Mouse (Mus musculus): ENCODE data around the gene Ranbp3. TPM values are rescaled to one million over a fixed set of nuclear protein-coding genes. Genes with fewer than 3 reads are reported as not detected.

Ranbp3 gene
- polyA plus RNA-seq, 1 experiment from 2014 or later: 109 TPM

DNA sequence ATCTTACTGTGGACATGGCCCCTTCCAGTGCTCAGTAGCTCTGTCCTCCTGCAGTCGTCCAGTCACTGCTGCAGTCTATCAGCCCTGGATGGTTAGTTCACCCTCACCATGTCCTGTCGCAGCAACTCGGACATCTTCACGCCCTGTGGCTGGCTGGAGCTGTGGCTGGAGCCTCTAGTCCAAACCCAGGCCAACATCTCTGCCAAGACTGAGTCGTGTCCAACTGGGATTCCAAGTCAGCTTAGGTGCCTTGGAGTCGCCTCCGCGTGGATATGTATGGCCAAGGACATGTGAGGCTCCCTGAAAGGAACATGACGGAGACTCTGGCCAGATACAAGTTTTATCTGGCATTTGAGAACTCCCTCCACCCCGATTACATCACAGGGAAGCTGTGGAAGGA is 65.1 kb downstream of the Ranbp3 start:
- H3K27ac ChIP-seq: no peak overlapping the region
- no peaks in the 10 kb centered on the region for H3K9me3 ChIP-seq
- no peak for ATAC-seq
- no peaks in the 10 kb centered on the region for H3K36me3 ChIP-seq
- H3K4me2 ChIP-seq (replicated peaks): no peak overlapping the region
- no peak overlapping the region for H3K9ac ChIP-seq (replicated peaks)
- 83% methylated on average over 10 of the region's 10 CpGs for WGBS
- no peak overlapping the region for H3K4me3 ChIP-seq (replicated peaks)
- no peaks in the 10 kb centered on the region for H3K27me3 ChIP-seq
- no peaks in the 10 kb centered on the region for H3K4me1 ChIP-seq (replicated peaks)

DNA sequence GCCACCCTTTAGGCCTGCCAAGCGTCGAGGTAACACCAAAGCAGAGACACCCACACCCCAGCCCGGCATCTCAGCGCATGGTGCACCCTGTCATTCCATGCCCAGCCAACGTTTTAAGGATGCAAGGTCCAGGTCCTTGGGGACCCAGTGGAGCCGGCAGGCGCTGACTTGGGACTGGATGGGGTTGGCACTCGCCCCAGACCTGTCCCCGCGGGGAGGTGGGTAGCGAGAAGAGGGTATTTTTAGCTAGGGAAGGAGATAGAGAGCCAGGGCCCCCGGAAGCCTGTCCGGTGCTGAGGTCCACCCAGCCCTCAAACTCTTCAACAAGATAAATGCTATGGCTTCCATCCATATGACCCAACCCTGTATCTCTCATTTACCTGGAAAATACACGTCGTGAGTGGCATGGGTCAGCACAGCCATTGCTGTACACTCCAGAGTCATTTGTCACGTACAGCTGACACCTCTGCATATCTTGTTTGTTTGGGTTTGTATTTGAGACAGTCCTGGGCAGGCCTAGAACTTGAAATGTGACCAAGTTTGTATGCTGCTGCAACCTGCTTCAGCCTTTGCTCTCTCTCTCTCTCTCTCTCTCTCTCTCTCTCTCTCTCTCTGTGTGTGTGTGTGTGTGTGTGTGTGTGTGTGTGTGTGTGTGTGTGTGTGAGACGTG is 67.2 kb downstream of the Ranbp3 start:
- no peak overlapping the region for H3K4me3 ChIP-seq (replicated peaks)
- H3K36me3 ChIP-seq: no peaks in the 10 kb centered on the region
- H3K4me2 ChIP-seq (replicated peaks): no peak overlapping the region
- WGBS: 86% methylated on average over 17 of the region's 17 CpGs
- H3K4me1 ChIP-seq (replicated peaks): no peaks in the 10 kb centered on the region
- H3K9ac ChIP-seq (replicated peaks): no peak overlapping the region
- H3K27me3 ChIP-seq: no peaks in the 10 kb centered on the region
- no peak overlapping the region for H3K27ac ChIP-seq
- H3K9me3 ChIP-seq: no peaks in the 10 kb centered on the region
- no peak for ATAC-seq

DNA sequence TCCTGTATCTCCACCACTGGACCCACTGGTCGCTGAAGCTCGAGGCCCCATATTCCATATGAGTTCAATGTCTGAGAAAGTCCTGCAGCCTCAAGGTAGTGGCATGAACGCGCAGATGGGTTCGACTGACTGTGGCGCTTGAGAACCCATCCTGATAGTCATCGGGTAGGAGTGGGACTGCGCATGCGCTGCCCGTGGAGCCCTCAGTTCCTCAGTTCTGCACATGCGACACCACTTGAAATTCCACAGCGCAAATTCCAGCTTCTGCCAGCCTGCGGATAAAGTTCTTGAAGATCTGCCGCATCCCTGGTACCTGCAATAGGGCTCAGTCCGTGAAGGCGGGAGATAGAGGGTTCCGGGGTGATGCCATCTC is 67.7 kb downstream of the Ranbp3 start:
- H3K4me2 ChIP-seq (replicated peaks): no peak overlapping the region
- H3K4me1 ChIP-seq (replicated peaks): no peaks in the 10 kb centered on the region
- no peak overlapping the region for H3K4me3 ChIP-seq (replicated peaks)
- H3K27ac ChIP-seq: no peak overlapping the region
- no peaks in the 10 kb centered on the region for H3K27me3 ChIP-seq
- 81% methylated on average over 17 of the region's 17 CpGs for WGBS
- no peak overlapping the region for H3K9ac ChIP-seq (replicated peaks)
- no peaks in the 10 kb centered on the region for H3K9me3 ChIP-seq
- ATAC-seq: no peak
- H3K36me3 ChIP-seq: no peaks in the 10 kb centered on the region

DNA sequence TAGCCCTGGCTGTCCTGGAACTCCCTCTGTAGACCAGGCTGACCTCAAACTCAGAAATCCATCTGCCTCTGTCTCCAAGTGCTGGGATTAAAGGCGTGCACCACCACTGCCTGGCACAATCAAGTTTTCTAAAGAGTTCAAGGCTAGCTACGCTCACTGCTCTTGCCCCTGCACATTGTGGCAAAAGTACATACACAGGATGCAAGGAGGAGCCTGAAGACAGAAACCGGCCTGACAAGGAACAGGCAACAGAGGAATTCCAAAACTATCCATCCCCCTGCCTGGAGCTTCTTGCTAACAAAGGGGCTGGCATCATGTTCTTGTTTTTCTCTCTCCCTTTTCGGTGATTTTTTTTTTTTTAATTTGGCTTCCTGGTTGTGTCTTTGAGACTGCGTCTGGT is 71.1 kb downstream of the Ranbp3 start:
- Histone ChIP-seq H3K36me3 (no peaks in the 10 kb centered on the region), H3K4me1 (replicated peaks) (no peaks in the 10 kb centered on the region), H3K27ac (no peak overlapping the region), H3K4me3 (replicated peaks) (no peak overlapping the region), H3K9me3 (no peaks in the 10 kb centered on the region), H3K9ac (replicated peaks) (no peak overlapping the region), H3K4me2 (replicated peaks) (no peak overlapping the region), H3K27me3 (peaks cover 3% of the 10 kb centered on the region; the same call in 1 of the 2 replicates)
- no peak for ATAC-seq
- WGBS: 64% methylated on average over 5 of the region's 5 CpGs

DNA sequence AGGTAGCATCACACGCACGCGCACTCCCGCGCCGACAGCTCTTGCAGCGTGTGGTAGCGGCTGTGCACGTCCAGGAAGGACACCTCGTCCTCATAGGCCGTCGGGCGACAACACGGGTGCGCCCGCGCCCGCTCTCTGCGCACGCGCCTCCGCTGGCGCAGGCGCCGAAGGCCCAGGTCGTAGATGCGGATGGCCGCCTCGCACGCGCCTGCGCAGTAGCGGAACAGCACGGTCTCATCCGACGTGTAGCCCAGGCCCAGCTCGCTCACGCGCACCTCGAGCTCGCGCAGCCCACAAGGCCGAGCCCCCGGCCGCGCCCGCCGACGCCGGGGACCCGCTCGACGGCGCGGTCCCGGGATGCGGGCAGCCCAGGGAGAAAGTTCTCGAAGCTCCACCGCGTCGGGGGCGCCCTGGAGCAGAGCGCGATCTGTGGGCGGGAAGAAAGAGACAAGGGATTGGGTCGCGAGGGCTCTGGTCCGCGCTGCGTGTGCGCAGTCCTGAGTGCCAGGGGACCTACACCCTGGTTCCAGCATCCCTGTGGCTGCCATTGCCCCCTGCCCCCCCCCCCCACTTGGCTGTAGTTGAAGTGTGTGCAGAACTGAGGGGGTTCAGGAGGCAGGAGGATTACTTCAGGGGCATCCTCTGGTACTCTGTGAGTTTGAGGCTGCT is 78.4 kb downstream of the Ranbp3 start:
- no peak overlapping the region for H3K9ac ChIP-seq (replicated peaks)
- WGBS: 23% methylated on average over 71 of the region's 71 CpGs

DNA sequence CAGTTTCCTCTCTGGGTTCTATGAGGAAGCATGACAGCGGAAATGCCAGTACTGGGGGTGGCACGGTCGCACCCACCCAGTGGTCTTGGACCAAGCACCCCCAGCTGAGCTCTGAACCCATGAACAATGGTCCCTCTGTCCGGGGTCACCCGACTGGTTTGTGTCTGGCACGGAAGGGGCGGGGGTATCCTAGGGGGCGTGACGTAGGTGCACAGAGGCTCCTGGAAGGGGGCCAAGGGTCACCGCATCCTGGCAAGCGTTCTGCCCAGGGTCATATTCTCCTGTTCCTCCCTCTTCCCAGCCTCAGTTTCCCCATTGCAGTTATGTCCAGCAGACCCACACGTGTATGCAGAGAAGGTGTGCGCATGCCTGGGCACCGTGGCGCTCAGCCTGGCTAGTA is 80.4 kb downstream of the Ranbp3 start:
- H3K4me1 ChIP-seq (replicated peaks): peaks cover 14% of the 10 kb centered on the region
- no peak overlapping the region for H3K27ac ChIP-seq

More for the DNA sequence above, 78.4 kb downstream of the Ranbp3 start:
- Histone ChIP-seq H3K4me3 (replicated peaks) (peak overlapping the region; percentile 28), H3K9me3 (no peaks in the 10 kb centered on the region), H3K4me1 (replicated peaks) (peaks cover under 1% of the 10 kb centered on the region; the same call in 1 of the 2 replicates), H3K27ac (no peak overlapping the region), H3K27me3 (peaks cover 72% of the 10 kb centered on the region), H3K4me2 (replicated peaks) (peak overlapping the region; percentile 46), H3K36me3 (no peaks in the 10 kb centered on the region)
- peak; percentile 82 for ATAC-seq

DNA sequence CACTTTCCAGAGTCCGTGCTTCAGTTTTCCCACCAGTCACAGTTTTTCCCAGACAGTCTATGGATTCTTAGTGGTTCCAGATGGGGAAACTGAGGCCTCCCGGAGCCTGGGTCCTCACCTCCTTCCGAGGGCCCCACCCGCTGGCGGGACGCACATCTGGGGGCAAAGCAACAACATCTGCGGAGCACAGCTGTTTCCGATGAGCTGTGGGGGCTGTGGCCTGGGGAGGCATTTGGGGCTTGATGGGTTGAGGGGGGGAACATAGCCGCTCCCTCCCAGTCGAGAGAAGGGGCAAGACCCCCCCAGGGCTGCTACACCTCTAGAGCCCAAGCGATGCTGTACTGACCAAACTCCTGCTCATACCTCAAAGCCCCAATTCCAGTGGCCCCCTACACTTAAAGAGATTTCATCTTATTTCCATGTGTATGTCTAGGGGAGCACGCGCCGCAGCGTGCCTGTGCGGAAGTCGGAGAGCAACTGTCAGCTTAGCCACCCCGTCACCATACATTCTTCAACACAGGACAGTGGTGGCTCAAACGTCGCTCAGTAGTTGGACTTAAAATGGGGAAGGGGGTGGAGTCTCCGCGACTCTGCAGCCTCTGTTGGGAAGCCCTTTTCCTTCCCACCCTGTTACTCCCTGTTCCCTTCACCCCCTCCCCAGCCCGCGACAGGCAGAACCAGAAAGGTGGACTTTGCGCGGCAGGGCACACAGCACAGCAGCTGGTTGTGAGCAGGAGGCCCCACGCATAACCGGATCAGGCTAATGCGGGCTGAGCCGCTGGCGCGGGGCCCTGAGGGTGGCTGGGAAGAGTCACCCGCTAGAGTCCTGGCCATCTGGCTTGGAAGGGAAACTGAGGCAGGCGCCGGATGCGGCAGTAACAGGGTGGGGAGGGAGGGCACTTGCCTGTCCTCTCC is 81.4 kb downstream of the Ranbp3 start:
- Histone ChIP-seq H3K27ac (no peak overlapping the region), H3K4me3 (replicated peaks) (no peak overlapping the region), H3K9me3 (no peaks in the 10 kb centered on the region; the same call in 1 of the 2 replicates), H3K4me1 (replicated peaks) (peaks cover 14% of the 10 kb centered on the region), H3K9ac (replicated peaks) (no peak overlapping the region), H3K4me2 (replicated peaks) (no peak overlapping the region), H3K27me3 (peaks cover 97% of the 10 kb centered on the region), H3K36me3 (no peaks in the 10 kb centered on the region)
- ATAC-seq: no peak
- 18% methylated on average over 36 of the region's 36 CpGs for WGBS

More for the DNA sequence above, 80.4 kb downstream of the Ranbp3 start:
- Histone ChIP-seq H3K9me3 (no peaks in the 10 kb centered on the region; the same call in 1 of the 2 replicates), H3K9ac (replicated peaks) (no peak overlapping the region), H3K36me3 (no peaks in the 10 kb centered on the region), H3K4me3 (replicated peaks) (no peak overlapping the region), H3K27me3 (peaks cover 91% of the 10 kb centered on the region), H3K4me2 (replicated peaks) (no peak overlapping the region)
- WGBS: 28% methylated on average over 15 of the region's 15 CpGs
- no peak for ATAC-seq

DNA sequence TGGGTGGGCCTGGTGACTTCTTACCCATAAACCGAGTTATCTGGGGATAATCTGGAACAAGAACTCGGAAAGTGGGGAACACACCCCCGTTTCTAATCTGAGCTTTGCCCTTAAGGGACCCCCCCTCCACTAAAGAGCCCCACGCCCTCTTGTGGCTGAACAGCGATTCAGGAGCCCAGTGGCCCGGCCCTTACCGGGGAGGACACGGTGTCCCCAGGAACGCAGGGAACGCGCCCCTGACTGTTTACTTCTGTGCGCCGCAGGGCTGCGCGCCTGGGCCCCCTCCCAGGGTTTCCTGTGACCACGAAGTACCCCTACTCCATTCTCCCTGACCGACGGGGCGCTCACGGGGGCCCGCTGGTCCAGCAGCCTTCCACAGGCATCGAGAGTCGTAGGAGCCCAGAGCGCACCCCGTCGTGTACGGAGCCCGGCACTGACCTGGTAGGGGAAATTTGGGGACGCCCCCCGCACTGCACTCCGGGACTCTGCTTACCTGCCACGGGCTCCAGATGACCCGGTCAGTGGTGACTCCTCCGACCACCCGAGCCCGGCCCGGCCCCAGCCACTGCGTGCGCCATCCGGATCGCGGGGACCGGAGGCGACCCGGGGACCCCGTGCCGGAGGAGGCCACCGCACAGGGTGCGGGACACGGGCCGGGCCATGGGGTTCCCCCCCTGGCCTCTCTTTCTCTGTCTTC is 83.8 kb downstream of the Ranbp3 start:
- H3K4me2 ChIP-seq (replicated peaks): peak overlapping the region; percentile 73
- H3K27ac ChIP-seq: no peak overlapping the region
- ATAC-seq: peak; percentile 16
- peaks cover 18% of the 10 kb centered on the region for H3K4me1 ChIP-seq (replicated peaks)
- H3K27me3 ChIP-seq: peaks cover 96% of the 10 kb centered on the region
- peak overlapping the region; percentile 64 for H3K9ac ChIP-seq (replicated peaks)
- peak overlapping the region; percentile 45 for H3K4me3 ChIP-seq (replicated peaks)
- WGBS: 1% methylated on average over 51 of the region's 51 CpGs
- no peaks in the 10 kb centered on the region for H3K36me3 ChIP-seq
- no peaks in the 10 kb centered on the region; the same call in 1 of the 2 replicates for H3K9me3 ChIP-seq

DNA sequence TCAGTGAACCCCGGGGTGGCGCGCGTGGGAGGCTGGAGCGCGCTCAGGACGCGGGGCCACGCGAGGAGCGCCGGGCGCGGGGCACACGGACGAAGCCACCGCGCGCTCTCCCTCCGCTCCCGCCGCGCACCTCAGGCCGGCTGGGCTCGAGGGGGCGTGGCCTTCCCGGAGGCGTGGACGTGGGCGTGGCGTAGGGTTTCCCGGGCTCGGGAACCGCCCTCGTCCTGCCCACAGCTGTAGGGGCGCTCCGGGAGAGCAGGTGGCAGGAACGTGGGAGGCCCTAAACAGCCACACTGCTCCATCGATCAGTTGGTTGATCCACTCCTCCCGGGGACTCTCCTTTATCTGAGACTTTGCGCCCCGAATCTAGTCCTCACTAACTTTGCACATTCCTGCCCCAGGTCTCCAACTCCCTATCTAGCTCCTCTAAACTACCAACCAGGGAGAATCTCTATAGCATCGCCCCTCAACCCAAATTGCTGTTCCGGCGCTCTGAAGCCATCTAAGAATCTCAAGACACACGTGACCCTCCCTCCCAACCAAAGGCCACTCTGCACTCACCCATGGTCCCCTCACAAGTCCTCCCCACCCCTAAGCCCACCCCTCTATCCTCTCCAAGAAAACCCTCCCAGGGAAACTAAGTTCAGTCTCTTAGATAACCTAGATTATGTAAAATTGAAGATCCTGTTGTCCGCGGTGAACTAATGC is 84.5 kb downstream of the Ranbp3 start, which contains the start of gene Nrtn:
Gene Nrtn, minus strand, starts transcription at position 115 of the 708 bp plus-strand sequence.
- ATAC-seq: peak; percentile 16
- H3K27ac ChIP-seq: no peak within 1 kb of the TSS
- H3K27me3 ChIP-seq: peaks cover 89% of the 10 kb centered on the region
- H3K4me1 ChIP-seq (replicated peaks): peaks cover 23% of the 10 kb centered on the region
- H3K36me3 ChIP-seq: no peaks in the 10 kb centered on the region
- peak within 1 kb of the TSS; percentile 45 for H3K4me3 ChIP-seq (replicated peaks)
- H3K9me3 ChIP-seq: no peaks in the 10 kb centered on the region; the same call in 1 of the 2 replicates
- WGBS: under 1% methylated on average over 47 of the region's 48 CpGs
- H3K9ac ChIP-seq (replicated peaks): peak within 1 kb of the TSS; percentile 64
- peak within 1 kb of the TSS; percentile 73 for H3K4me2 ChIP-seq (replicated peaks)

DNA sequence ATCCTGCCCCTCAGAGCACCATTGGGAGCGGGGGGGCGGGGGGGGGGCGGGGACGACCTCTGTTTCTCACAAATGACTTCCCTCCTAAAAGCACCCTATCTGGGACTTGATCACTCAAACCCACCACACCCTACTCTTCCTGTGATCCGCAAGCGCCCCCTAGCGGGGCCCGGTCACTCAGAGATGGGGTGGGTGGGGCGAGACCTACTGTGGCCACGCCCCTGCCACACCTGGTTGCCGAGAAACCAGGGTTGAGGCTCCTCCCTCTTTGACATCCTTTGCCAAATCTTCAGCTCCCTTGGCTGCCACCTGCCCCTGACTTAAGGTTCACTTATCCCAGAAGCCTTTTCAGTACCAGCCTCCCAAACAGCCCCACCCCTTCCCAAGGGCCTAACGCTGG is 85.0 kb downstream of the Ranbp3 start:
- no peaks in the 10 kb centered on the region; the same call in 1 of the 2 replicates for H3K9me3 ChIP-seq
- no peak overlapping the region for H3K9ac ChIP-seq (replicated peaks)
- 6% methylated on average over 12 of the region's 12 CpGs for WGBS
- H3K4me1 ChIP-seq (replicated peaks): peaks cover 29% of the 10 kb centered on the region
- peak overlapping the region; percentile 73; the same call in 1 of the 2 replicates for H3K4me2 ChIP-seq (replicated peaks)
- no peak overlapping the region for H3K27ac ChIP-seq
- H3K36me3 ChIP-seq: no peaks in the 10 kb centered on the region
- H3K4me3 ChIP-seq (replicated peaks): no peak overlapping the region; the same call in 1 of the 2 replicates
- ATAC-seq: no peak
- peaks cover 84% of the 10 kb centered on the region for H3K27me3 ChIP-seq

DNA sequence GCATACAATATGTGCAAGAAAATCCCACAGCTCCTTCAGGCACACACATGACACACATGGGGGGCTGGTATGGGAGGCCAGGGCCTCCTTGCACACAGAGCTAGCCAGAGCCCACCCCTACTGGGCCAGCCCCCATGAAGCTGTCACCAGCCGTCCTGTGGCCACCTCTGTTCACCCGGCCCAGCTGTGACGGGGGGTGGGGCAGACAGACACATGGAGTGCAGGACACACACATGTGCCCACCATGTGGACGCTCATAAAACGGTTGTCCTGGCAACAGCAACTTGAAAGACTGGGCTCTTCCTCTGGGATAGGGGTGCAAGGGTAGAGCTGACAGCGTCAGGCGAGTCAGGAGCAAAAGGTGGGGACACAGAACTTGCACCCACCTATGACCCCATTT is 86.2 kb downstream of the Ranbp3 start:
- Histone ChIP-seq H3K36me3 (no peaks in the 10 kb centered on the region), H3K9ac (replicated peaks) (no peak overlapping the region), H3K4me1 (replicated peaks) (peaks cover 36% of the 10 kb centered on the region), H3K27ac (no peak overlapping the region), H3K27me3 (peaks cover 72% of the 10 kb centered on the region), H3K4me3 (replicated peaks) (no peak overlapping the region), H3K4me2 (replicated peaks) (no peak overlapping the region), H3K9me3 (no peaks in the 10 kb centered on the region; the same call in 1 of the 2 replicates)
- no peak for ATAC-seq
- WGBS: 58% methylated on average over 7 of the region's 7 CpGs
